Mouse (Mus musculus): ENCODE results near the gene Gm10352. TPM values are rescaled to one million over a fixed set of nuclear protein-coding genes. Genes with fewer than 3 reads are reported as not detected.

The Gm10352 gene
- not detected for polyA plus RNA-seq (2014; fragmentation: Illumina TruSeq; extraction: RNeasy Lipid Tissue Mini Kit (QIAGEN cat#74804); ENCODE audit: low replicate concordance)

GRCm38 (mm10) chrY:2900689-2901088 is at the start of gene Gm10352:
Gene Gm10352, plus strand, starts transcription at chrY:2900989.

GRCm38 (mm10) chrY:2932282-2932681 is 31.5 kb downstream of the Gm10352 start, which contains the start of gene Gm29289:
Gene Gm29289, plus strand, starts transcription at chrY:2932582.

Other genes starting within 250 kb of the Gm10352 start
- not detected for gene Sry, start 237.3 kb upstream of the Gm10352 start, polyA plus RNA-seq (2014; fragmentation: Illumina TruSeq; extraction: RNeasy Lipid Tissue Mini Kit (QIAGEN cat#74804); ENCODE audit: low replicate concordance)
- not detected for gene H2al2b, start 180.3 kb upstream of the Gm10352 start, polyA plus RNA-seq (2014; fragmentation: Illumina TruSeq; extraction: RNeasy Lipid Tissue Mini Kit (QIAGEN cat#74804); ENCODE audit: low replicate concordance)
- gene Gm4064, start 104.8 kb upstream of the Gm10352 start, polyA plus RNA-seq (2014; fragmentation: Illumina TruSeq; extraction: RNeasy Lipid Tissue Mini Kit (QIAGEN cat#74804); ENCODE audit: low replicate concordance): not detected
- gene Rbmy, start 70.3 kb upstream of the Gm10352 start, polyA plus RNA-seq (2014; fragmentation: Illumina TruSeq; extraction: RNeasy Lipid Tissue Mini Kit (QIAGEN cat#74804); ENCODE audit: low replicate concordance): not detected
- gene Gm10256, start 70.3 kb upstream of the Gm10352 start, polyA plus RNA-seq (2014; fragmentation: Illumina TruSeq; extraction: RNeasy Lipid Tissue Mini Kit (QIAGEN cat#74804); ENCODE audit: low replicate concordance): not detected
- not detected for gene Gm29289, start 31.6 kb downstream of the Gm10352 start, polyA plus RNA-seq (2014; fragmentation: Illumina TruSeq; extraction: RNeasy Lipid Tissue Mini Kit (QIAGEN cat#74804); ENCODE audit: low replicate concordance)